Mouse (Mus musculus) erythroblast, embryonic 14.5 days (primary cell): Measurements from ENCODE around the gene Ccl26. TPM values are rescaled to one million over a fixed set of nuclear protein-coding genes. Genes with fewer than 3 reads are reported as not detected.

Source experiments
- H3K27me3 ChIP-seq: 2 replicates; pipeline ENCODE4 v1.6.1; 2012; ENCODE audit warnings: inconsistent platforms; ENCODE audit not compliant: control insufficient read depth
- H3K36me3 ChIP-seq: 2 replicates; pipeline ENCODE4 v1.6.1; 2012; ENCODE audit warnings: mild to moderate bottlenecking, inconsistent platforms; ENCODE audit not compliant: control insufficient read depth
- H3K4me1 ChIP-seq: 2 replicates; pipeline ENCODE4 v1.6.1; 2012; ENCODE audit warnings: inconsistent platforms; ENCODE audit not compliant: control insufficient read depth
- H3K4me3 ChIP-seq: replicated peaks from 2 replicates; pipeline ENCODE3; 2012; ENCODE audit warnings: moderate library complexity, mild to moderate bottlenecking, inconsistent platforms
- H3K9me3 ChIP-seq: 2 replicates; pipeline ENCODE4 v1.6.1; 2012; ENCODE audit warnings: low read length, inconsistent platforms, mixed read lengths; ENCODE audit not compliant: control insufficient read depth
- GATA1 ChIP-seq: IDR thresholded peaks from 2 replicates; pipeline ENCODE4 v1.6.1; 2012; ENCODE audit warnings: low read length, inconsistent platforms, mixed read lengths
- TAL1 ChIP-seq: IDR thresholded peaks from 3 replicates; pipeline ENCODE4 v1.6.1; 2012; ENCODE audit warnings: low read length, inconsistent platforms, mixed read lengths
- polyA plus RNA-seq: library from polyadenylated mRNA; stranded (reverse); fragments of >175 nt; gene quantifications from 2 replicates; pipeline ENCODE4 v1.2.3, GENCODE M21; 2012

Ccl26 gene
- polyA plus RNA-seq, 1 experiment = not detected

DNA sequence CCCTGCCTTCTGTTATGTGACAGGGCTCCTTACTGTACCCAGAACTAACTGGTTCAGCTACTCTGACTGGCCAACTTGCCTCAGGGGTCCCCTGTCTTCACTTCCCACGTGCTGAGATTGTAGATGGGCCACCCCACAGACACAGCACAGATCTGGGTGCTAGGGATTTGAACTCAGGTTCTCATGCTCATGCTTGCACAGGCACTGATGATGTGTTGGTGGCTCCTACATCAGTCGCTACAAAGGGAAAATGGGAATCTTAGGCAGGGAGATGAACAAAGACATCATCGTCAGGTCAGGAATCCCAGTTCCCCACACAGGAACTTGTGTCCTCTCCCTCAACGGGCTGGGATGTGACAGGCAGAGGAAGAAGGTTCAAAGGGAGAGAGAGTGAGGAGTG lies 12.7 kb upstream of the Ccl26 start:
- Histone ChIP-seq H3K9me3 (peaks cover 7% of the 10 kb centered on the region), H3K27me3 (no peaks in the 10 kb centered on the region), H3K4me1 (no peaks in the 10 kb centered on the region), H3K36me3 (no peaks in the 10 kb centered on the region), H3K4me3 (no peak overlapping the region)
- TF ChIP-seq GATA1 (no peak), TAL1 (no peak)

DNA sequence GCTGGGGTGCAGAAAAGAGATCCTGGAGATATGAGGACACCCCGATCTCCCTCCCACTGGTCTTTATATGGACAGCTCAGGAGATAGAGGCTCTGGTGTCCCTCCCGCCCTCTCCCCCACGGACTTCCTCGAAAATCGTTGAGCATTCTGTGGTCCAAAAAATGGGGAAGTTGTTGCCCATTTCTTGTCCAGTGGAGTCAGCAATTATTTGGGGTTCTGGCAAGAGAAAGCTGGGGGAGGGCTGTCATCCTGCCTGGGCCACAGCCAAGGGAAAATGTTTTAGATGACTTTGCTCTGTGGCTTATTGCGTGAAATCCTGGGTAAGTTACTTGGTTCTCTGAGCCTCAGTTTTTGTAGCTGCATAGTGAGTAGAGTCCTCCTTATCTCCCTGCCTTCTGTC lies 9.6 kb upstream of the Ccl26 start, which contains the start of gene Ccl24:
Gene Ccl24, minus strand, starts transcription at position 44 of the 400 bp plus-strand sequence.
- Histone ChIP-seq H3K4me3 (no peak within 1 kb of the TSS), H3K9me3 (no peaks in the 10 kb centered on the region), H3K36me3 (no peaks in the 10 kb centered on the region), H3K27me3 (no peaks in the 10 kb centered on the region), H3K4me1 (no peaks in the 10 kb centered on the region)
- TF ChIP-seq GATA1 = no peak
- TF ChIP-seq TAL1 = no peak

DNA sequence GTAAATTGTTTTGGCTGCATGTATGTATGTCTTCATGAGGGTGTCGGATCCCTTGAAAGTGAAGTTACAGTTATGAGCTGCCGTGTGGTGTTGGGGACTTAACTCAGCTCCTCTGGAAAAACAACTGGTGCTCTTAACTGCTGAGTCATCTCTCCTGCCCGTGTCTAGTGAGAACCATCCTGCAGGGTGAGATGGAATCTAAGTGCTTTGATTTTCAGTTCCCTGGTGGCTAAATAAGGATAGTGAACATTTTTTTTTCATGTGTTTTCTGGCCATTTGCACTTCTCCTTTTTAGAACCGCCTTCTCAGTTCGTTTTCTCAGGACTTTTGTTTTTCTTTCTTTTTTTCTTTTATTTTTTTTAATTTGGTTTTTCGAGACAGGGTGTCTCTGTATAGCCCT lies 5.3 kb upstream of the Ccl26 start:
- no peaks in the 10 kb centered on the region for H3K9me3 ChIP-seq
- no peaks in the 10 kb centered on the region for H3K4me1 ChIP-seq
- no peaks in the 10 kb centered on the region for H3K36me3 ChIP-seq
- H3K4me3 ChIP-seq = no peak overlapping the region
- TF ChIP-seq TAL1 (no peak), GATA1 (no peak)
- no peaks in the 10 kb centered on the region for H3K27me3 ChIP-seq

- no peaks in the 10 kb centered on the region for H3K9me3 ChIP-seq
- H3K27me3 ChIP-seq = no peaks in the 10 kb centered on the region
- no peaks in the 10 kb centered on the region for H3K36me3 ChIP-seq
- TF ChIP-seq GATA1 = no peak
- TF ChIP-seq TAL1 = no peak
- no peaks in the 10 kb centered on the region for H3K4me1 ChIP-seq
- no peak overlapping the region for H3K4me3 ChIP-seq
Measured at GRCm38 (mm10) chr5:135567556-135568265, 4.3 kb upstream of the Ccl26 start.

DNA sequence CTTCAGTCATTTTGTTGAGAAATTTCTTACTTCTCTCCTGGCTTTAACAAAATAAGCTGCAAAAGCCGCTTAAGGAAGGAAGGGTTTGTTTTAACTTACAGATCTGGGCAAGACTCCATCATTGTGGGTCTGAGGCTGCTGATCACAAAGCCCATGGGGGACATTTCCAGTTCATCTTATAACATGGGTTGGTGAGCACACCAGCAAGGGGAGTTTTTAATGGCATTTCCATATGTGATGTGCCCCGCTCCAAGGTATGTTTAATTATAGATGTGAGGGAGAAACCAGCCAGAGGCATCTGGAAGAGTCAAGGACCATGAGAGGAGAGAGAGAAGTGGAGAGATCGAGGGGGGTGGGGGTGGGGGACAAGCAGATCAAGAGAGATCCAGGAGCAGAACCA lies 5.7 kb downstream of the Ccl26 start:
- H3K36me3 ChIP-seq = no peaks in the 10 kb centered on the region
- H3K9me3 ChIP-seq = no peaks in the 10 kb centered on the region
- H3K4me3 ChIP-seq = no peak overlapping the region
- no peaks in the 10 kb centered on the region for H3K4me1 ChIP-seq
- TF ChIP-seq GATA1 (no peak), TAL1 (no peak)
- H3K27me3 ChIP-seq = no peaks in the 10 kb centered on the region

DNA sequence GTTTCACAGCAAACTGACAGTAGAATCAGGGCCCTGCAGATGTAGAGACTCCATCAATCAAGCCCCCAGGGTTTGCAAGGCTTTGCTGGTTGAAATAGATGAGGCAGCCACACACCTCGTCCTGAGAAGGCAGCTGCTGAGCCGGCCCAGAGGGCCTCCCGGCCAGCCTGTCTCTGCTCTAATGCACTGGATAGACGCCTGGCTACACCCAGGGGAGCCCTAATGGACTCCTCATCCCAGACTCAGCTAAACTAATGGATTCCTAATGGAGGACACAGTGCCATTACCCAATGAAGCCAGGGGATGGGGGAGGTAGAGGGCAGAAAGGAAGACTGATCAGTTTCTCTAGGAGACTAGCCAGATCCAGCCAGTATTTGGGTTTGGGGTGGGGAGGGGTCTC lies 6.3 kb downstream of the Ccl26 start:
- Histone ChIP-seq H3K9me3 (no peaks in the 10 kb centered on the region), H3K36me3 (no peaks in the 10 kb centered on the region), H3K4me1 (no peaks in the 10 kb centered on the region), H3K27me3 (no peaks in the 10 kb centered on the region), H3K4me3 (no peak overlapping the region)
- TF ChIP-seq TAL1 (no peak), GATA1 (no peak)

GRCm38 (mm10) chr5:135556259-135556658 lies 7.1 kb downstream of the Ccl26 start:
- Histone ChIP-seq H3K4me3 (no peak overlapping the region), H3K36me3 (no peaks in the 10 kb centered on the region), H3K27me3 (no peaks in the 10 kb centered on the region), H3K9me3 (no peaks in the 10 kb centered on the region), H3K4me1 (no peaks in the 10 kb centered on the region)
- TF ChIP-seq TAL1 (no peak), GATA1 (no peak)

DNA sequence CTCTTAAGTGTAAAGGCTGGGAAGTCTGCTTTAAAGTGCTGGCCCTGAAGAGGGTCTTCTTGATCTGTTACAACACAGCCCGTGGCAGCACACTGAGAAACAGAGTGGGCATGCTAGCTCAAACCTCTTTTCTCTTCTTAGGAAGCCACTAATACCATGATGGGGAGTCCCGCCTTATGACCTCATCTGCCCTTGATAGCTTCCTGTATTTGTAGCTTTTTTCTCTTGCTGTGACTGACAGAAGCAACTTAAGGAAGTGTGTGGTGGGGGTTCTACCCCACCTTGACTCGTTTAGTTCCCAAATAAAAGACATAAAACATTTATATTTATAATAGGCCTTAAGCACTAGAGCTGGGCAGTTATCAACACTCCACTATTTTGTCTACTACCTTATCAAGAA lies 11.8 kb downstream of the Ccl26 start:
- H3K9me3 ChIP-seq = no peaks in the 10 kb centered on the region
- H3K4me1 ChIP-seq = no peaks in the 10 kb centered on the region
- no peak for TF ChIP-seq TAL1
- no peak for TF ChIP-seq GATA1
- no peaks in the 10 kb centered on the region for H3K36me3 ChIP-seq
- 0 out of 2 replicates have a peak, but pooled peaks cover 3% of the 10 kb centered on the region for H3K27me3 ChIP-seq
- no peak overlapping the region for H3K4me3 ChIP-seq

GRCm38 (mm10) chr5:135550910-135551309 lies 12.5 kb downstream of the Ccl26 start:
- Histone ChIP-seq H3K4me3 (no peak overlapping the region), H3K27me3 (peaks cover 3% of the 10 kb centered on the region; the same call in 1 of the 2 replicates), H3K4me1 (no peaks in the 10 kb centered on the region), H3K9me3 (no peaks in the 10 kb centered on the region), H3K36me3 (no peaks in the 10 kb centered on the region)
- TF ChIP-seq TAL1 (no peak), GATA1 (no peak)

DNA sequence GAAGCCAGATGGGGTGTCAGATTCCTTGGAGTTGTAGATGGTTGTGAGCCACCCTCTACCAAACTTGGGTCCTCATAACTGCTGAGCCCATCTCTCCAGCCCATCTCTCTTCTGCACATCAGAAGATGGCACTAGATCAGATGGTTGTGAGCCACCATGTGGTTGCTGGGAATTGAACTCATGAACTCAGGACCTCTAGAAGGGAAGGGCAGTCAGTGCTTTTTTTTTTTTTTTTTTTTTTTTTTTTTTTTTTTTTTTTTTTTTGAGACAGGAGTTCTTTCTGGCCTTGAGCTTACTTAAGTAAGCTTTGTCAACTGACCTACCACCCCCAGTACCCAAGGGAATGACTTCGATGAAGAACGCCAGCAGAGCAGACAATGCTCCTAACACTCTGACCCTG lies 15.4 kb downstream of the Ccl26 start:
- peaks cover 26% of the 10 kb centered on the region for H3K27me3 ChIP-seq
- no peak overlapping the region for H3K4me3 ChIP-seq
- TF ChIP-seq GATA1 (no peak), TAL1 (no peak)
- no peaks in the 10 kb centered on the region for H3K36me3 ChIP-seq
- H3K4me1 ChIP-seq = peaks cover 13% of the 10 kb centered on the region
- H3K9me3 ChIP-seq = no peaks in the 10 kb centered on the region
